Mouse (Mus musculus): ENCODE data around the gene Tstd2. TPM values are rescaled to one million over a fixed set of nuclear protein-coding genes. Genes with fewer than 3 reads are reported as not detected.

The Tstd2 gene
- total RNA-seq (2021) = 10 to 100 TPM; 14.2 to 17.7 TPM

GRCm38 (mm10) chr4:46138287-46139222 is at the start of gene Tstd2, which contains the start of gene Ncbp1:
Gene Tstd2, minus strand, starts transcription at chr4:46138694.
Gene Ncbp1, plus strand, starts transcription at chr4:46138613.
- DNase-seq (ENCODE audit: low spot score in 2 of 2) = peak; percentile 92 to 93
- intact Hi-C loops (cut with DNase I) = loop anchor here (10.0 kb wide), 2 partner anchors 734 to 1124 kb away; partner anchors contain the start of genes Polr1e, Slc25a51 and Zbtb5

GRCm38 (mm10) chr4:46186466-46186865 is 48.0 kb upstream of the Tstd2 start:
- no peak for DNase-seq (ENCODE audit: low spot score in 2 of 2)
- intact Hi-C loops (cut with DNase I) = no loop called here

- intact Hi-C loops (cut with DNase I) = no loop called here
- no peak for DNase-seq (ENCODE audit: low spot score in 2 of 2)
Measured at GRCm38 (mm10) chr4:46185890-46186289, 47.4 kb upstream of the Tstd2 start.

GRCm38 (mm10) chr4:46185423-46185822 is 46.9 kb upstream of the Tstd2 start:
- intact Hi-C loops (cut with DNase I) = no loop called here
- DNase-seq (ENCODE audit: low spot score in 2 of 2) = no peak

GRCm38 (mm10) chr4:46182181-46182580 is 43.7 kb upstream of the Tstd2 start:
- no peak for DNase-seq (ENCODE audit: low spot score in 2 of 2)
- intact Hi-C loops (cut with DNase I) = no loop called here

GRCm38 (mm10) chr4:46181168-46181567 is 42.7 kb upstream of the Tstd2 start:
- DNase-seq (ENCODE audit: low spot score in 2 of 2) = no peak
- intact Hi-C loops (cut with DNase I) = no loop called here

GRCm38 (mm10) chr4:46177496-46177895 is 39.0 kb upstream of the Tstd2 start:
- peak in 1 of 2 experiments; percentile 33 for DNase-seq (ENCODE audit: low spot score in 2 of 2)

GRCm38 (mm10) chr4:46177018-46177417 is 38.5 kb upstream of the Tstd2 start:
- peak in 1 of 2 experiments; percentile 33 for DNase-seq (ENCODE audit: low spot score in 2 of 2)

More at GRCm38 (mm10) chr4:46177496-46177895, 39.0 kb upstream of the Tstd2 start:
- intact Hi-C loops (cut with DNase I) = no loop called here

GRCm38 (mm10) chr4:46176313-46176712 is 37.8 kb upstream of the Tstd2 start:
- no peak for DNase-seq (ENCODE audit: low spot score in 2 of 2)
- intact Hi-C loops (cut with DNase I) = no loop called here

More at GRCm38 (mm10) chr4:46177018-46177417, 38.5 kb upstream of the Tstd2 start:
- intact Hi-C loops (cut with DNase I) = no loop called here

- intact Hi-C loops (cut with DNase I) = no loop called here
- DNase-seq (ENCODE audit: low spot score in 2 of 2) = no peak
Measured at GRCm38 (mm10) chr4:46171761-46172160, 33.3 kb upstream of the Tstd2 start.

GRCm38 (mm10) chr4:46165831-46166230 is 27.3 kb upstream of the Tstd2 start:
- DNase-seq (ENCODE audit: low spot score in 2 of 2) = no peak
- intact Hi-C loops (cut with DNase I) = no loop called here

- DNase-seq (ENCODE audit: low spot score in 2 of 2) = no peak
- intact Hi-C loops (cut with DNase I) = no loop called here
Measured at GRCm38 (mm10) chr4:46164027-46164426, 25.5 kb upstream of the Tstd2 start.

GRCm38 (mm10) chr4:46151903-46152544 is 13.5 kb upstream of the Tstd2 start:
- intact Hi-C loops (cut with DNase I) = no loop called here
- DNase-seq (ENCODE audit: low spot score in 2 of 2) = no peak

- intact Hi-C loops (cut with DNase I) = no loop called here
- DNase-seq (ENCODE audit: low spot score in 2 of 2) = peak; percentile 13 to 62
Measured at GRCm38 (mm10) chr4:46146881-46147280, 8.4 kb upstream of the Tstd2 start.

GRCm38 (mm10) chr4:46144323-46144722 is 5.8 kb upstream of the Tstd2 start:
- no peak for DNase-seq (ENCODE audit: low spot score in 2 of 2)
- intact Hi-C loops (cut with DNase I) = no loop called here

GRCm38 (mm10) chr4:46137629-46138286 is 736 bp downstream of the Tstd2 start:
- intact Hi-C loops (cut with DNase I) = loop anchor here (10.0 kb wide), 2 partner anchors 733 to 1123 kb away; partner anchors contain the start of genes Polr1e, Slc25a51 and Zbtb5
- DNase-seq (ENCODE audit: low spot score in 2 of 2) = no peak

GRCm38 (mm10) chr4:46131791-46132190 is 6.7 kb downstream of the Tstd2 start:
- intact Hi-C loops (cut with DNase I) = loop anchor here (10.0 kb wide), 2 partner anchors 727 to 1117 kb away; partner anchors contain the start of genes Polr1e, Slc25a51 and Zbtb5
- DNase-seq (ENCODE audit: low spot score in 2 of 2) = peak in 1 of 2 experiments; percentile 43

- DNase-seq (ENCODE audit: low spot score in 2 of 2) = peak in 1 of 2 experiments; percentile 46
- intact Hi-C loops (cut with DNase I) = loop anchor here (10.0 kb wide), 2 partner anchors 725 to 1115 kb away; partner anchors contain the start of genes Polr1e, Slc25a51 and Zbtb5
Measured at GRCm38 (mm10) chr4:46130221-46130620, 8.3 kb downstream of the Tstd2 start.

- intact Hi-C loops (cut with DNase I) = loop anchor here (5.0 to 10.0 kb wide), 4 partner anchors 92 to 1115 kb away; partner anchors contain the start of genes Polr1e, Slc25a51, Tmod1 and Zbtb5
- DNase-seq (ENCODE audit: low spot score in 2 of 2) = no peak
Measured at GRCm38 (mm10) chr4:46129311-46130004, 9.0 kb downstream of the Tstd2 start.

Measured in left cerebral cortex, postnatal 25 days (tissue).